Comparison of ENCODE assay signal across 15 mouse cellular contexts in genomic region chr8:116133084-116133483, GRCm38 (mm10).
"Had no signal": no experiment of that assay in that cellular context is flagged by ENCODE, and none has a peak within 500 bp of the region (broad histone marks: within the 10 kb centered on the region; RNA-seq: fewer than 3 reads in every experiment).

No protein-coding gene starts in this region.

- H3K9me3 ChIP-seq: neural tube, embryonic 15.5 days; stomach, embryonic 15.5 days had no signal

- H3K36me3 ChIP-seq: neural tube, embryonic 15.5 days; stomach, embryonic 15.5 days had no signal

- H3K4me2 ChIP-seq: neural tube, embryonic 15.5 days; stomach, embryonic 15.5 days had no signal

- H3K4me1 ChIP-seq: neural tube, embryonic 15.5 days; stomach, embryonic 15.5 days had no signal

- H3K4me3 ChIP-seq: neural tube, embryonic 15.5 days; stomach, embryonic 15.5 days had no signal

- H3K27me3 ChIP-seq: stomach, embryonic 15.5 days had no signal

- H3K27ac ChIP-seq: neural tube, embryonic 15.5 days; stomach, embryonic 15.5 days; stomach, postnatal 0 days had no signal

- DNase-seq: retina, postnatal 1 day; right cerebral cortex, adult 18-20 months; right cerebral cortex, postnatal 14 days; right cerebral cortex, postnatal 25 days; right cerebral cortex, postnatal 4 days; spleen, adult 18-20 months; thymus, adult 18-20 months; thymus, adult 2 months; thymus, postnatal 14 days; thymus, postnatal 25 days; thymus, postnatal 36 days; thymus, postnatal 4 days had no signal

- H3K9ac ChIP-seq: neural tube, embryonic 15.5 days; stomach, embryonic 15.5 days had no signal
